Mouse (Mus musculus): ENCODE results near the gene Mfap4. TPM values are rescaled to one million over a fixed set of nuclear protein-coding genes. Genes with fewer than 3 reads are reported as not detected.

Mfap4 gene
- total RNA-seq (2021), result 10 to 100 TPM; 41.9 to 52.4 TPM
- long read RNA-seq, experiment 1, transcript Mfap4-202 (6 exons, 1,722 nt), result major isoform, 34 of 43 reads
- long read RNA-seq, experiment 1, partial matches to known transcripts, result 2 of 43 reads
- long read RNA-seq, experiment 1, other reads (novel, unspliced or antisense), result 6 of 43 reads
- long read RNA-seq, experiment 2, transcript Mfap4-202 (6 exons, 1,722 nt), result major isoform, 49 of 61 reads
- long read RNA-seq, experiment 2, partial matches to known transcripts, result 5 of 61 reads
- long read RNA-seq, experiment 2, other reads (novel, unspliced or antisense), result 7 of 61 reads

DNA sequence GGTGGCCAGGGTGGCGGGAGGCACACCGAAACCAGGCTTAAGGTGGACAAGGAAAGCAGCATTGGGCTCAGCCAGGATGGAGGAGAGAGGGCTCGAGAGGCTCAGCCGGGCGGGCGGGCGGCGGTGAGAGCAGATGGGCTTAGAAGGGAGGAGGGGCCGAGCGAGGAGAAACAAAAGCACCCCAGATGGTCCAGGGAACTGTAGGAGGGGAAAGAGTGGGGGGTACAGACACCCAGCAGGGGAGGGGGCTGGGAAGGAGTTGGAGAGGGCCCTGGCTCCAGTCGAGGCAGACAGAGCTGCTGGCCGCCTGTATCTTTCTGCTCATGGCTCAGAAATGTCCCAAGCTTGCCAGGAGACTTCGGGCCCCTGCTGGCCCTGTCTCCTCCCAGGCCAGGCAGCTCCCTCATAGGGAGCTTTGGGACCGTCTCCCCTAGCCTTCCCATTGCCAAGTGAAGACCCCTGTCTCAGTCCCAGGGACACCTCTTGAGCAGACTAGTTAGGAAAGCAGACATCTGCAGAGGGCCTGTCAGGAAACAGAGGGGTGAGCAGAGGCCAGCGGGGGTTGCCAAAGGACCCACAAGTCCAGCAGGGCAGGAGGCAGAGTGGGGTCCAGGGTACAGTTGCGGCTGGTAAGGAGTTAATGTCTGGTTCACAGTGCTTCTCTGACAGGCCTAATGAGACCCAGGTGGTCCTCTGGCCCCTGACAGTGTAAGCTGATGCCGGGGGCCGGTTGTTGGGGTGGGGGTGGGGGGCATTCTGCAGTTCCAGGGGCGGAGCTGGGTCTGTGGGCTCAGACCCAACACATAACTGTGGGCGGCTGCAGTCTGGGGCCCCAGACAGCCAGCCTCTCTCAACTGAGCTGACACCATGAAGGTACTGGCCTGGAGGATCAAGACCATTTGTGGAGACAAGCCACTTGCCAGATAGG lies at the start of gene Mfap4:
TSS of gene Mfap4 (plus strand) at position 819 of the 928 bp plus-strand sequence.
- DNase-seq, result peak; percentile 57

DNA sequence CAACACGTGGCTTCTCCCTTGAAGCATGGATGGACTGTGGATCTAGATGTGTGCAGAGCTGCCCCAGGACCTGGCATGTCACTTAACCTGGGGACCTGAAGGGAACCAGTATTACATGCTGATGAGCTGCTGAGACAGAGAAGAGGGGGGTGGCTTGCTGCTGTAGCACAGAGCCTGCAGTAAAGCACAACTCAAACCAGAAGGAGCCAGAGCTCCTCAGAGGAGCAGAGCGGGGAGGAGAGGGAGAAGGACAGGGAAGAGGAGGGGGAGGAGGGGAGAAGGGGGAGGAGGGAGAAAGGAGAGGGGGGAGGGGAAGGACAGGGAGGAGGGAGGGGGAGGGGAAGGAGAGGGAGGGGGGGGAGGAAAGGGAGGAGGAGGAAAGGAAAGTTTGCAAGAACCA lies 48.9 kb upstream of the Mfap4 start:
- no peak for DNase-seq

DNA sequence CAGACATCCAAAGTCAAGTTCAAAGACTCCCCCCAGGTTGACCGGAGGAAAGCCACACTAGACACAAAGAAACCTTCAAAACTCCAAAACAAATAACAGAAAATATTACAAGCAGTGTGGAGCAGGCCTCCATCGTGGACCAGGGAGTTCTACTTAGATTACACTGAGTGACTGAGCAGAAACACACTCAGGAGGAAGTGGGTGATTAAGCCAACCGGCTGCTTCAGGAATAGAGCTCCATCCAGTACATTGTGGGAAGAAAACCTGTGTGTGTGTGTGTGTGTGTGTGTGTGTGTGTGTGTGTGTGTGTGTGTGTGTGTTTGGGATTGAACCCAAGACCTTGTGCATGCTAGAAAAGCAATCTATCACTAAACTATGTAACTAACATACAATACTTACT lies 46.1 kb upstream of the Mfap4 start:
- DNase-seq, result no peak

DNA sequence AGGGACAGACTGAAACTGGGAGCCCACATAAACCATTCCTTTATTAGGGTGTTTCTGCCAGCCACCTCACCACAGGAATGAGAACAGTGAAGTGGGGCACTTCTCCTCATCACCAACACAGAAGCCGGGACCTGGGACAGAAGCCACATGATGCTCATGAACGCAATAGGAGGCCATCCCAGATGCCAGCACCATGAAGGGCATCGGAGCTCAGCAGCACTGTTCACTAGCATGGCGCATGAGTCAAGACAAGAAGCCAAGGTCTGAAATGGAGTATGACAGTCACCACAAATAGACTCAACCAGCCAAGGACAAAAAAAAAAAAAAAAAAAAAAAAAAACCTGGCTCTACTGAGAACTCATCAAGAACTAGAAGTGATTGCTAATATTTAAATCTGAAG lies 44.8 kb upstream of the Mfap4 start:
- DNase-seq, result no peak

DNA sequence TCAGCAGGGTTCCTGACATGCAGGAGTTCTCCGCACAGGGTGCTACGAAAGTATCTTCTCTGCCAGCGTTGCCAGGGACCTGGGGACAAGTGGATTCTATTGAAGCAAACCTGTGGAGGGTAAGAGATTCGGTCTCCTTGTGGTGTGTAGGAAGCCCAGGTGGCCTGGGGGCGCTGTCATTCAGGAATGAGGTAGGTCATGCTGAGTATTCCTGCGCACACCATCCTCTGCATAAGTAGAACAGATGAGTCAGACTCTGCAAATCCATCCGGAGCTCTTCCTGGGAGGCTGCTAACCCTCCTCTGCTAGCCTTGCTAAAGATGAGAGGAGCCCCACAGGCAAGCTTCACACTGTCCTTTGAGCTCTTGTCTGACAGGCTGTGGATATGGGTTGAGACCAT lies 43.6 kb upstream of the Mfap4 start:
- no peak for DNase-seq

DNA sequence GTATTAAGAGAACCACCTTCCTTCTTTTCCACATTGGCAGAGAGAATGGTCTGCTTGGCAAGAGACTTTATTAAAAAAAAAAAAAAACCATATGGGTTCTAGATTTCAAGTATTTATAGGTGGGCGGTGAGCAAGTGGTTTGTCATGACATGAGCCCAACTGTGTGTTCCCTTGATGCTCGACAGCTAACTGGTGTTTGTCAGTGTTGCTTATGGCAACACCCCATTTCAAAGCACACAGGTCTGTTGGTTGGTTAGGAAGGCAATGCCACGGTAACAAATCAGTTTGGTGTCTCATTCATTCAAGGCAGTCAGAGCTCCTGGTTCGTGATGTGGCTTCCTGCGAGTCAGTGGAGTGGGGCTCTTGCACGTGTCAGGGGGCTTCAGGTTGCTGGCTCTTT lies 41.4 kb upstream of the Mfap4 start:
- no peak for DNase-seq

DNA sequence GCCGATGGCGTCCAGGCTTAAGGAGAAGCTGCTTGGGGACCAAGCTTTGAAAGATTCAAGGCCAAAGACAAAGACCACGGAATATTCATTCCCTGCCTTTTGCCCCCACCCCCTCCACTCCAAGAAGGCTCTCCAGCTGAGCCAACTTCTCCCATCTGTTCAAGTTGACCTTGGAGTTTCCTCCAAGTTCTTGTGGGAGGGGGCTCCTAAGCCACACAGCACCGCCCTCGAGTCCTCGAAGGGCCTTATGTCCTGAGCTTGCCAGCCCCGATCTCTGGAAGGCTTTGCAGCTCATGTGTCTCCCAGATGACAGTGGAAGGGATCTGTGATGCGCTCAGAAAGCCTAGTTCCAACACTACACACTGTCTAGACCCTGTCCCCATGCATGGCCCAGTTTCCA lies 37.9 kb upstream of the Mfap4 start:
- peak; percentile 39 for DNase-seq

DNA sequence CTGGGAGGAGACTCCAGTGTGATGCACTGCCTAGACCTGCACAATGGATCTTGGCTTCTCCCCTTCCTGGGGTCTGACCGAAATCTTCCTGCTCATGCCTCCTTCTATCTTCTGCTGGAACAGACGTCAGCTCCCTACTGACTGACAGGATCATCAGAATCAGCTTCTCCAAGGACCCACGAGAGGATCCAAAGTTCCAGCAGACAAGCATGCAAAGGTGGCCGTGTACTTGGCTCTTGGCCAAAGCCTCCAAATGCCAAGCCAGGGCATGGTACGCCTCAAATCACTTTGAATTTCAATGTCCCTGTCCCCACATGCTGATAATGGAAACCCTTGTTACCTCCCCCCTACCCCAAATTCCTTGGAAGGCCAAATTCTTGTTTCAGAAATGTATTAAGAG lies 37.2 kb upstream of the Mfap4 start:
- no peak for DNase-seq

DNA sequence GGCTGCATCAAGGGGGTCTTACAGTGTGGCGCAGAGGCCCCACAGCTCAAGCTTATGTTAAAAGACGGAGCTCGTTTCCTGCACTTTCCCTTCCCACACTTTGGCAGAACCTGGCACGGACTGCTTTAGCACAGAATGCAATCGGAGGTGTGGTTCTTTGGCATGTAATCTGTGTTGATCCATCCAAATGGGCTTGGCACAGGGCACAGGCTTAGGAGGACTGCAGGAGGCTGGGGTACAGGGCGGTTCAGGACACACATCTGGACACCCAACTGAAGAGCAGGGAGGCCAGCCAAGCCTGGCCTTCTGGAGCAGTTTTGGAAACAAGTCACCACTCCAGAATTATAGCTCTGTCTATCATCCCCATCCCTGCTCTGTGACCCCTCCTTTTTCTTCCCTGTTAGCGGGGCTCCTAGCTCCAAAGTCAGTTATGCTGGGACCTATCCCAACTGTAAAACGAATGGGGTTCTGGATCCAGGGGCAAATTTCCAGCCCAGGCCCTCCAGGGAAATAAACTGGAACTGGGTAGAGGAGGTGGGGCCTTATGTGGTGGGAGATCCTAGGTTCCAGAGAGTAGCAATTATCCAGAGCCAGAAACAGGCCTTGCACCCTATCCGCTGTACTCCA lies 36.5 kb upstream of the Mfap4 start:
- DNase-seq, result peak; percentile 79

DNA sequence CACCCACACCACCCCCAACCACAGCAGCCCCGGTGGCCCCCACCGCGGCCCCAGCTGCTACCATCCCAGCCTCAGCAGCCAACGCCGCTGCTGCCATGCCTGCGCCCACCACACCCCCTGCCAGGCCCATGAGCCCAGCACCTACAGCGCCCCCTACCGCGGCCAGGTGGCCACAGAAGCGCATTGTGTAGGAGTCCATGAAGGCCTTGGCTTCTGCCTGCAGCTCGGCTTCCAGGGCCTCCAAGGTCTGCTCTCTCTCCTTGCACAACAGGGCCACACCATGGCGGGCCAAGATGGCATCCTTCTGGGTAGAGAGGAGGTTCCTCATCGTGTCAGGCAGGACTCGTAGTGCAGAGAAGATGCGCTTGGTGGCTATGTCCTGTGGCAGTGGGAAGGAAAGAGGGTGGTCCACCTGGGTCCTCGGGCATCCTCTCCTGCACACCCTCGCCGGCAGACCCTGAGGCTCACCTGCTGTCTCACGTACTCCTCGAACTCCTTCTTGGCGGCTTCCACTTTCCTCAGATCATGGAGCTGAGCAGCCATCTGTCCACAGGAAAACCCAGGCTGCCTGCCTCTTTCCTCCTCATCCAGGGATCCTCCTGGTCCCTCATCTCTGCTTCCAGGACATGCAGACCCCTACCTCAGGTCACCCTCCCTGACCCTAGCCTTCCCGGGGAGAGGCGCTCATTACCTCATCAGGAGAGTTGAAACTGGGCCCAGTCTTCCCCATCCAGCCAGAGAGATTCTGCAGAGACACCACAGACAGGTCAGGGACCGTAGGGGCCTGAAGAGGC lies 35.5 kb upstream of the Mfap4 start:
- no peak for DNase-seq

DNA sequence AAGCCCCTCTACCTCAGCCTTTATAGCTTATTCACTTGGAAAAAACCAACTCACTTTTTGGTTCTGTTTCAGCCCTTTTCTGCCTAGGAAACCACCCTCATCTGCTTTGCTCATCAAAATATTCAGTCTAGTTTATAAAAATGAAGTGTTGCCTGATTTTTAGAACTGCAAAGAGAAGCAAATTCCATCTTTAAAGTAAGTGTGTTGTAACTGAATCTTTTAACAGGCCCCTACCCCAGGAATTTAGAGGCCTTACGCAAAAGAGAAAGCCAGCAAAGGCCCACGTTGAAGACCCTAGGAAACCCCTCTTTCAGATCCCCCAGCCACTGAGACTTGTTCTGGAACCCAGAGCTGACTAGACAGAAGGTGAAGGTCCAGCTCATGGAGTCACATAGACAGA lies 21.2 kb upstream of the Mfap4 start:
- DNase-seq, result no peak

DNA sequence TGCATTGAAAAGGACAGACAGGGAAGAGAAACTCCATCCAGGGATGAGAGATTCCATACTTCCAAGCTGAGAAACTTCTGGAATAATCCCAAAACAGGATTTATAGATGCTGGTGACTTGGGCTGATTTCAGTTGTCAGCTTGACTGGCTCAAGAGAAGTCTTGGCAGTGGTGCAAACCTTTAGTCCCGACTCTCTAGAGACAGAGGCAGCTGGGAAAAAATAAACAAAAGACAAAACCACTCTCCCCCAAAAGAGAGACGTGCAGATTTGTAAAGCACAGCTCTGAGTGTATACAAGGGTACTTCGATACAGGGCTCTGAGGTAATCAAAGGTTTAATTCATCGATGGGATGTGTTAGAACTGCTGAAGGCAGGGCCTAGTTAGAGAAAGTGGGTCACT lies 19.8 kb upstream of the Mfap4 start:
- no peak for DNase-seq

DNA sequence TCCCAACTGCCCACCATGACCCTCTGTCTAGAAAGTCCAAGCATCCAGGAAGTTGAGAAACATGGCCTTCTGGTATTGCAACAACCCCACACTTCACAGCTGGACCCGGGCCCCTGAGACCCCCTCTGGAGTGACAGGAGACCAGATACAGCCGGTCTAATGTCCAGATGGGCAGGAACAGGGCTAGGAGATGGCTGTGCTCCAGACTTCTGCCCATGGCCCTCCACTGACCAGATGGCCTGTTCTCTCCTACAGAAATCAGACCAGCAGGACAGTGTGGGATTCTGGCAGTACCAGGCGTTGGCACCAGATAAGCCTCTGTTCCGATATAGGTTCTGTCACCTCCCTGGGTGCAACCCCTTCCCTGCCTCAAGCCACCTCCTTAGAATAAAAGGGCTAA lies 16.7 kb upstream of the Mfap4 start:
- DNase-seq, result no peak

DNA sequence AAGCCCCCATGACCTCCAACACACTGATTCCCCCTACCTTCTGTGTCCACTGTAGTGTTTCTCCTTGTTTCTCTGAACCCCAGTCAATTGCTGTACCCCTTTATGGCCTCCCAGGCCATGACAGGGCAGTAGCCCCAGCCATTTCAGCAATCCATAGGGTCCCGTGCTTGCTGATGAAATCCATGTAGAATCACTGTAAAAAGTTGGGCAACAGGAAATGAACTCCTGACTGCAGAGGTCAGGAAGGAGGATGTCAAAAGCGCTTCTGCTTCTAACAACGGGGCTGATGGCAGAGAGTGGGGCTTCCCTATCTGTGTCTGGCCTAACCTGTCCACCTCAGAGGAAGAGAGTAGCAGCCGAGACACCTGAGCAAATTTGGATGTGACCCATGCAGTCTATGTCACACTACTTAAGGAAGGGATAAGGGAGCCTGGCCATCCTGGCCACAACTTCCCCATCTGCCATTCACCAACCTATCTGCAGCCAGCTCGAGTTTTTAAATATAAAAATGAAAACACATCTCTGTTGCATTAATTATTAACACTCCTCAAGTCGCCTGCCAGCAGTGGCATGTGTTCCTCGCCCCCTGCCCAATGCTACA lies 15.8 kb upstream of the Mfap4 start:
- DNase-seq, result no peak

DNA sequence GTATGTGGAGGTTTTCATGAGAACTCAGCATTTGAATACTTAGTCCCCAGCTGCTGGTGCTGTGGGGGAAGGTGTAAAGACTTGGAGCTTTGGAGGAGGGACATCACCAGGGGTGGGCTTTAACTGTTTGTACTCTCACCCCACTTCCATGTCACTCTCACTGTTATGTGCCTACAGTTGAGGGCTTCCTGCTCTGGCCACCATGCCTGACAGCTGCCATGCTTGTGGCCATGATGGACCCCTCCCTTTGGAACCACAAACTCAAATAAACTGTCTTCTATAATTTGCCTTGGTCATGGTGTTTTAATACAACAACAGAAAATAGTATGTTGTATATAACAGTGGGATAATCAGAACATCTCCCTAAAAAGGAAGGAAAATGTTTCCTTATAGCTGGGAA lies 14.4 kb upstream of the Mfap4 start:
- no peak for DNase-seq

DNA sequence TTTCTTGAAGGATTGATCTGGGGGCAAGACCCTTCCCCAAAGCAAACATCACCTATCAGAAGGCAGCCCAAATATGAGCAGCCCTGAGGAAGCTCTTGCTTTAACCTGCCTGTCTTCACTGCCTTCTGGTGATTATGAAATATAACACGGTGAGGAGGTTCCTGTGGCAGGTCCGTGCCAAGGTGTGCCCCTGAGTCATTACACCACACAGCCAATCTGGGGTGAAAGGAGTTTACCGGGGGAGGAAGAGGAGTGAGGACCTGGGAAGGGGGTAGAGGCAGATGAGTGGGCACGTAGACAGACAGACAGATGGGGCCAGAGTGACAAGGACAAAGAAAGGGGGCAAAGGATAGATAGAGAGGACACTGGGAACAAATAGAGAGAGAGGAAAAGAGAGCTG lies 11.6 kb upstream of the Mfap4 start:
- DNase-seq, result no peak

DNA sequence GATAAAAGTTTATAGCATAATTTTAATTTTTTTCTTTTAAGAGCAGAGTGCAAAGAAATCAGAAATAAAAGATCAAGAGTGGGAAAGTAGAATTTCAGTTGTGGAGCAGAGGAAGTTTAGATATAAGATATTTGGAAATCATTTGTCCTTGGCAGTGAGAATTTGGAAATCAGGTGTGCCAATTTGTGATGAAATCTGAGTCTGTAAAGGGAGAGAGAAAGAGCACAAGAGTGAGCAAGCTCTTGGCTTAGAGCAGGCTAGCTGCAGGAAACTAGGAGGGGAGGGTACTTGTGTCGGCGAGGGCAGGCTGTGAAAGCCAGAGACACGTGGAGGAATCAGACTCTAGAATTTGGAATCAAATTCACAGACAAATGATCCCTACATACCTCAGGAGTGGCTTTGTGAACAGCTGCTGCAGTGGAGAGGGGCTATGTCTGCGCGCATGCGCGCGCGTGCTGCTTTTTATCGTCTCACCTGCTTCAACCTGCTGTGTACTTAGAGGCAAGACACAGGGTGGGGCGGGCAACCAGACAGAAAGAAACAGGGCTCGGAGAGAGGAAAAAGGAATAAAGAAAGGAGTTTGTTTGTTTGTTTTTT lies 8.3 kb upstream of the Mfap4 start:
- DNase-seq, result no peak

DNA sequence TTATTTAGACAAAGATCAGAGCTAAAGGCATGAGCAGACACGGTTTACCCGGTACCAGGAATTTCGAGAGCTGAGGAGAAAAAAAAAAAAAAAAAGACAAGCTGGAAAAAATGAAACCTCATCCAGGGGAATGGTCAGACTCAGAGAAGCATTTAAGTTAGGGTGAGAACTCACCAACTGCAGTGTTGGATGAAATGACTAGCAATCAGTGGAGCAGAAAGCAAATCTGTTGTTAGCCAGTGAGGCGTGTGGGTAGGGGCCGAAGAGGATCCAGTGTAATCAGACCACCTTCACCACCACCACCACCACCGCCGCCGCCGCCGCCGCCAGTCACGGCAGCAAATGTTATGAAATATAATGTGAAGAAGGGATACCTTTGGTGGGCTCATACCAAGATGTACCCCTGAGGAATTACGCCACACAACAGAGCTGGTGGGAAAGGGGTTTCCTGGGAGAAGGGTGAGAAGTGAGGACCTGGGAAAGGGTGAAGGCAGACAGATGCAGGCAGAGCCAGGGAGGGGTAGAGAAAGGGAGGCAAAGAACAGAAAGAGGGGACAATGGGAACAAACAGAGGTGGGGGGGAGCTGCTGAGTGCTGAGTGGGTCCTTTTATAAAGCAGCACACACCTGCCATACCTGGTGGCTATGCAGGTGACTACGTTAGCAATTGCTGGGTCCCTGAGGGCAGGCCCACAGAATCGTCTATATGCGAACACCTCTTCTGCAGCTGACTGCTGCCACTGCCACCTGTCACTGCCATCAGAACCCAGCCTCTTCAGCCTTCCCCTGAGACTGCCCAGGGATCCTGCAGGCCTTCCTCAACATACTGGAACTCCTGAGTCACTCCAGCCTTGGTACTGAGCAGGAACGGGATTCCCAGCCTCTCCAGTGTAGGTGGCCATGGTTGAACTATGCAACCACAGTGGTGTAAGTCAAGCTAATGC lies 7.4 kb upstream of the Mfap4 start:
- DNase-seq, result no peak

DNA sequence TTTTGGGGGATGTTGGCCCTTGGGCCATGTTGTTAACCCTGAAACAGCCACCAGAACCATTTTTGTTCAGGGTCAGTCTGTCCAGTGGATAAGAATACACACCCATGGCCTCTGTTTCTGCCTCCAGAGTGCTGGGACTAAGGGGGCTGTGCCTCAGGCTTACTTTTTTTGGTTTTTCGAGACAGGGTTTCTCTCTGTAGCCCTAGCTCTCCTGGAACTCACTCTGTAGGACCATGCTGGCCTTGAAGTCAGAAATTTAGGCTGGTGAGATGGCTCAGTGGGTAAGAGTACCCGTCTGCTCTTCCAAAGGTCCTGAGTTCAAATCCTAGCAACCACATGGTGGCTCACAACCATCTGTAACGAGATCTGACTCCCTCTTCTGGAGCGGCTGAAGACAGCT lies 6.4 kb upstream of the Mfap4 start:
- no peak for DNase-seq
